In genomic region chr14:71670435-71670834, GRCm38 (mm10) we compare ENCODE assay signal across 8 mouse cellular contexts.
A peak's percentile ranks its signal among the peaks of the same experiment; 100 is the strongest.
DNase-seq lines count a peak whose midpoint lies in the region; ATAC-seq lines count a peak whose summit lies in the region.

No protein-coding gene starts in this region.

- H3K4me1 ChIP-seq in lung, embryonic 16.5 days (replicated peaks; ENCODE audit: control insufficient read depth, insufficient read depth, low read length), result no peaks in the 10 kb centered on the region

- no peaks in the 10 kb centered on the region for H3K36me3 ChIP-seq in lung, embryonic 16.5 days (ENCODE audit: control insufficient read depth, insufficient read depth, low read length)

- 0% methylated on average over 1 of the region's 1 CpGs for WGBS in lung, embryonic 16.5 days

- no peak overlapping the region for H3K27ac ChIP-seq in lung, embryonic 16.5 days (ENCODE audit: low read length)

- peak; percentile 74; the same call in 1 of the 2 replicates for ATAC-seq in lung, embryonic 16.5 days (ENCODE audit: low read depth)
- no peak for ATAC-seq in erythroid progenitor cell, adult 5-6 weeks (replicated peaks; ENCODE audit: low FRiP score, poor library complexity, severe bottlenecking)

- no peak overlapping the region for H3K4me2 ChIP-seq in lung, embryonic 16.5 days (ENCODE audit: low read depth, low read length)

- no peak overlapping the region for H3K4me3 ChIP-seq in lung, embryonic 16.5 days (ENCODE audit: low read length)

- H3K9ac ChIP-seq in lung, embryonic 16.5 days (ENCODE audit: low read length), result no peak overlapping the region

- H3K9me3 ChIP-seq in lung, embryonic 16.5 days (ENCODE audit: control insufficient read depth, low read length), result no peaks in the 10 kb centered on the region

- peak; percentile 72 for DNase-seq in Muller cell, postnatal 12 days (ENCODE audit: inconsistent ontology term)
- peak; percentile 6 for DNase-seq in c-Kit-positive CD71-negative TER-119-negative erythroid progenitor cells, embryonic 14.5 days (ENCODE audit: low read depth)
- DNase-seq in forelimb bud, embryonic 11.5 days (ENCODE audit: low read depth, low spot score), result peak; percentile 56
- DNase-seq in heart, postnatal 4 days, result peak; percentile 77
- DNase-seq in layer of hippocampus, adult 8-10 months (ENCODE audit: low spot score in 2 of 2), result peak; percentile 6 to 31
- peak; percentile 84 for DNase-seq in retina, embryonic 14.5 days (ENCODE audit: low spot score)

- H3K27me3 ChIP-seq in lung, embryonic 16.5 days (ENCODE audit: control insufficient read depth, insufficient read depth, low read depth, low read length), result no peaks in the 10 kb centered on the region

Comparison
In these comparisons a context has a peak if more than half of its experiments do, and no peak if none do; other contexts are left out.
1. DNase-seq: peak in every context shown above with its lines; median percentile 84 in retina, embryonic 14.5 days; 77 in heart, postnatal 4 days; 72 in Muller cell, postnatal 12 days; 56 in forelimb bud, embryonic 11.5 days; 18 in layer of hippocampus, adult 8-10 months; 6 in c-Kit-positive CD71-negative TER-119-negative erythroid progenitor cells, embryonic 14.5 days.